Mouse (Mus musculus): ENCODE measurements around the gene Flot2. TPM values are rescaled to one million over a fixed set of nuclear protein-coding genes. Genes with fewer than 3 reads are reported as not detected.
A peak's percentile ranks its signal among the peaks of the same experiment; 100 is the strongest.

Gene Flot2
- polyA plus RNA-seq (2015; fragmentation: Nextera tagmentation; extraction: Ambion mirVana), result 52.0 and 52.9 TPM in 2 replicates

DNA sequence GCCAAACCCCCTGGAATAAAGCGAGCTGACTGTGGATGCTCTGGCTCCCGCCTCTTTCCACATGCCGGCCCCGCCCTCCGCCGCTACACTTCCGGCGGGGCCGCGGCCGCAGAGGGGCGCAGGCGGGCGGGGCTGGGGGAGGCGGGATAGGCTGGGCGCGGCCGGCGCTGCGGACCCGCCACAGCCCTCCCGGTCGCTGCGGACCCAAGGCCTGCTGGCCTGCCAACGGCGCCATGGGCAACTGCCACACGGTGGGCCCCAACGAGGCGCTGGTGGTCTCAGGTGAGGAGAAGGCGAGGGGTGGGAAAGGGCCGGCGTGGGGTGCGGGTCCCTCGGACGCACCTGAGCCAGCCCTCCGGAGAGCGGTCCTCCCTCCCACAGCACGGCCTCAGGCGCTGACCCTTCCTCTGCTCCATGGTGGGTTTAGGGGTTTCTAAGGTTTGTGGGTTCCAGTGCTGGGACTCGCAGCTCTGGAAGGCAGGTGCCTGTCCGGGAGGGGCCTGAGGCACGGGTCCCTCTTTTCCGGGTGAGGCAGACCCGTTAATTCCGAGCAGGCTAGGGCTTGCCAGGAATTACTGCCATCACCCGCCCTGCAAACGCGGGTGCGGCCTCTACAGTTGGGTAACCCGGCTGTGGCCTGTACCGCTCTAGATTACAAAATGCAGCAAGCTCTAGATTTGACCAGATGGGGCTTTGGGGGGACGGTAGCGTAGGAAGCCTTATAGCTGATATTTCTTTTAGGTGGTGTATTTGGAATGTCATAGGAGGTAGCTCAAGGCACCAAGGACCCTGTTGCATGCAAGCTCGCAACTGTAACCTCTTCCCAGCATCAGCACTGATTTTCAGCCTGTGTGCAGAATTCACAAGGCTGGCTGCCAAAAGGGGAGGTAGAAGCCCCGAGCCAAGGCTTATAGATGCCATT is at the start of gene Flot2:
Gene Flot2, plus strand, starts transcription at position 101 of the 922 bp plus-strand sequence.
- H3K4me3 ChIP-seq, result peak within 1 kb of the TSS; percentile 88
- H3K4me1 ChIP-seq, result peaks cover 28% of the 10 kb centered on the region
- peaks cover 42% of the 10 kb centered on the region for H3K36me3 ChIP-seq
- H3K4me2 ChIP-seq (replicated peaks), result peak within 1 kb of the TSS; percentile 89
- no peaks in the 10 kb centered on the region for H3K27me3 ChIP-seq
- peak within 1 kb of the TSS; percentile 72; the same call in 1 of the 2 replicates for H3K27ac ChIP-seq
- ATAC-seq (ENCODE audit: low FRiP score, low read depth), result peak; percentile 84
- 2% methylated on average over 53 of the region's 55 CpGs for WGBS
- H3K9ac ChIP-seq, result peak within 1 kb of the TSS; percentile 88
- H3K9me3 ChIP-seq, result peaks cover 5% of the 10 kb centered on the region; the same call in 1 of the 2 replicates

DNA sequence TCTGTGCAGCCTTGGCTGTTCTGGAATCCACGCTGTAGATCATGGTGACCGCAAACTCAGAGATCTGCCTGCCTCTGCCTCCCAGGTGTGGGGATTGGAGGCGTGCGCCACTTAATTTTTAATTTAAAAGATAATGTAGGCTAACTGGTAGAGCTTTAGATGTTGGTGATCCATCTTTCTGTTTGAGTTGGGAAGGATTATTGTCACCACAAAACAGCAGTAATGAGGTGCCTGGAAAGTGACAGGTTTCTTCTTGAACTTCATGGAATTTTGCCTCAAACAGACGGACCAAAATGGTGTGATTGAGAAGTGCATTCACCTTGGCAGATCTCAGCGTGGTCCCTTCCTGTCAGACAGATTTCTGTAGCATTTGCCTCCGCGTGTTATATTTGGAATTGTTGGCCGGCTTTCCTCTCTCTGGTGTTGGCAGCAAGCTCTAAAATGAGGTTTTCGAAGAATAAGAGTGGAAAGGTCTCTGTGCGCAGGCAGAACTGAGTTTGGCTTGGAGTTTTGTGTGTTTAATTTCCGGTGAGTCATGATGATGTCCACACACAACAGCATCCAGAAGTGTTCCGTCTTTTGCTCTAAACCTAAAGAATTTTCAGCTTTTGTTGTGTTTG is 48.5 kb upstream of the Flot2 start:
- 91% methylated on average over 13 of the region's 13 CpGs for WGBS
- Histone ChIP-seq H3K27ac (no peak overlapping the region), H3K9ac (no peak overlapping the region), H3K4me3 (no peak overlapping the region), H3K36me3 (peaks cover 50% of the 10 kb centered on the region), H3K4me1 (peaks cover 13% of the 10 kb centered on the region), H3K4me2 (replicated peaks) (no peak overlapping the region), H3K27me3 (no peaks in the 10 kb centered on the region), H3K9me3 (no peaks in the 10 kb centered on the region)
- ATAC-seq (ENCODE audit: low FRiP score, low read depth), result no peak

DNA sequence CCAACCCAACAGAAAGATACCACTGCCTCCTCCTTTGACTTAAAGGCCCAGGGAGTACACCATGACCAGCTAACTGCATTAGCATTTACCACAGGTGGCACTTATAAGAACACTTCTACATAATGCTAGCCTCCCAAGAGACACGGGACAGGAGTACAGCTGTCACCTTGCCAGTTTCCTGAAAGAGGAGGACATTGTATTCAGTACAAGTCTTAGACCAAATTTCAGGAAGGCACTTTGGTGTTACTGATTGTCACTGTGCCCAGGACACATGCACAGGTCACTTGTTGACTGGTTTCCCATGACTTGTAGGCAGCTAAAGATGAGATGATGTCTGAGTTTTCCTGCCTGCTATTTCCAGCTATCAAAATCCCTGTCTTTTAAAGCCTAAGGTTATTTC is 42.2 kb upstream of the Flot2 start:
- Histone ChIP-seq H3K9me3 (no peaks in the 10 kb centered on the region), H3K27ac (no peak overlapping the region), H3K4me1 (no peaks in the 10 kb centered on the region), H3K4me3 (no peak overlapping the region), H3K9ac (no peak overlapping the region), H3K36me3 (peaks cover 33% of the 10 kb centered on the region), H3K27me3 (no peaks in the 10 kb centered on the region), H3K4me2 (replicated peaks) (no peak overlapping the region)
- no peak for ATAC-seq (ENCODE audit: low FRiP score, low read depth)
- WGBS, result 83% methylated on average over 1 of the region's 1 CpGs

DNA sequence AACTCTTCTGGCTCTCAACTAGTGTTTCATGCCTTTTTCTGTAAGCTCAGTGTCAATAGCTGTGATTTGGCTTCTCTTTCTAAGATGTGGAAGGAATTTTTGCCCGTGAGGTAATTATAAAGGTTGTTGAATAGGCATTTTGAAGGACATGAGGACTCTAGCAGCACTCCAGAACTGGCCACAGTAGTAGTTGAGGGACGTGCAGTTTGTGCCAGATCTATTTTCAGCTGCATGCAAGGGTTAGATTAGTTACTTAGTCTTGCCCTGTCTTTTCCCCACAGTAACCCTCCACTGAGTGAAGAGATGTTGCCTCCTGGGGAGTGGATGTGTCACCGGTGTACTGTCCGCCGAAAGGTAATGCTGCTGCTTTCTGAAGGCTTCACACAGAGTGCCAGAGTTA is 31.3 kb upstream of the Flot2 start:
- H3K4me1 ChIP-seq, result no peaks in the 10 kb centered on the region
- 90% methylated on average over 5 of the region's 5 CpGs for WGBS
- no peak overlapping the region for H3K9ac ChIP-seq
- ATAC-seq (ENCODE audit: low FRiP score, low read depth), result no peak
- no peak overlapping the region for H3K27ac ChIP-seq
- H3K36me3 ChIP-seq, result peaks cover 73% of the 10 kb centered on the region
- no peak overlapping the region for H3K4me3 ChIP-seq
- H3K27me3 ChIP-seq, result no peaks in the 10 kb centered on the region
- no peak overlapping the region for H3K4me2 ChIP-seq (replicated peaks)
- no peaks in the 10 kb centered on the region for H3K9me3 ChIP-seq

DNA sequence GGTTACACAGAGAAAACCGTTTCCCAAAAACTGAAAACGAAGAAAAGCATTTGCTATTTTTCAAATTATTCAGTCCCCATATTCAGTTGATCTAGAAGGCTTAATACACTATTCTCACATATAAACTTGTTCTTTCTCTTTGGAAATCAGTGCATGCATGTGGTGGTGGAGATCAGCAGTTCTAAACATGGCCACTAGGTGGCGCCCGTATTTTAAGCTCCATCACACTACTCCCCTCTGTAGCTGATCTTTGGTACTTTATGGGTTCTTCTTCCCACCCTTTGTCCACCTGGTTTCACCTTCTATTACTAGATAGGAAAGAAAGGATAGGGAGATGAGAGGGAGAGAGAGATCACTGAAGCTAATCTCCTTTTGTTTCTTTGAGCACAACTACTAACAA is 18.1 kb upstream of the Flot2 start:
- Histone ChIP-seq H3K36me3 (peaks cover 92% of the 10 kb centered on the region), H3K4me2 (replicated peaks) (no peak overlapping the region), H3K9ac (no peak overlapping the region), H3K27me3 (no peaks in the 10 kb centered on the region), H3K9me3 (no peaks in the 10 kb centered on the region), H3K27ac (no peak overlapping the region), H3K4me3 (no peak overlapping the region), H3K4me1 (no peaks in the 10 kb centered on the region)
- ATAC-seq (ENCODE audit: low FRiP score, low read depth), result peak; percentile 71; the same call in 1 of the 2 replicates
- 25% methylated on average over 4 of the region's 4 CpGs for WGBS

DNA sequence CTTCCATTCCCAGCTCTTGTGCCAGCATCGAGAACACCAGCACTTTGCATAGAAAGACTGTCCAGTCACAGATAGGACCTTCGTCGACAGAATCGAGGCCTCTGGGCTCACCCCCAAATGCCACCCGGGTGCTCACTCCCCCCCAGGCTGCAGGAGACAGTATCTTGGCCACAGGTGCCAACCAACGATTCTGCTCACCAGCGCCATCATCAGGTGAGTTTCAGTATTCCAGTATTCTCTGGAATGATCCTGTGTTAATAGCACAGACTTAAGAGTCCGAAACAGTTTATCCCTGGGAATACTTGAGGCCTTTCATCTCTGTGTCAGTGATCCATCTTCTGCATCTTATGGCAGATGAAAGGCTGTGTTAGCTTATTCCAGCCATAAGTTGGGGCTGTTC is 14.1 kb upstream of the Flot2 start:
- Histone ChIP-seq H3K4me1 (no peaks in the 10 kb centered on the region), H3K4me3 (no peak overlapping the region), H3K9me3 (no peaks in the 10 kb centered on the region), H3K27me3 (no peaks in the 10 kb centered on the region), H3K27ac (no peak overlapping the region), H3K4me2 (replicated peaks) (no peak overlapping the region), H3K9ac (no peak overlapping the region), H3K36me3 (peaks cover 90% of the 10 kb centered on the region)
- 85% methylated on average over 8 of the region's 8 CpGs for WGBS
- no peak for ATAC-seq (ENCODE audit: low FRiP score, low read depth)

DNA sequence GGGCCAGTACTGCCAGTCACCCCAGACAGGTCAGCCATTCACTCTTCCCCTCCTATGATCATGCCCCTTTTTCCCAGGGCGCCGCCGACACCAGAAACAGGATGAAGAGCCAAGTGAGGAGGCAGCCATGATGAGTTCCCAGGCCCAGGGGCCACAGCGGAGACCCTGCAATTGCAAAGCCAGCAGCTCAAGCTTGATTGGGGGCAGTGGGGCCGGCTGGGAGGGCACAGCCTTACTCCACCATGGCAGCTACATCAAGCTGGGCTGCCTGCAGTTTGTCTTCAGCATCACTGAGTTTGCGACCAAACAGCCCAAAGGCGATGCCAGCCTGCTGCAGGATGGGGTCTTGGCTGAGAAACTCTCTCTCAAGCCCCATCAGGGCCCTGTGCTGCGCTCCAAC is 8.5 kb upstream of the Flot2 start:
- H3K4me3 ChIP-seq, result no peak overlapping the region
- no peak overlapping the region for H3K9ac ChIP-seq
- H3K27me3 ChIP-seq, result no peaks in the 10 kb centered on the region
- H3K4me1 ChIP-seq, result peaks cover 25% of the 10 kb centered on the region
- H3K9me3 ChIP-seq, result no peaks in the 10 kb centered on the region
- 83% methylated on average over 8 of the region's 8 CpGs for WGBS
- H3K27ac ChIP-seq, result no peak overlapping the region
- ATAC-seq (ENCODE audit: low FRiP score, low read depth), result no peak
- H3K36me3 ChIP-seq, result peaks cover 56% of the 10 kb centered on the region
- H3K4me2 ChIP-seq (replicated peaks), result no peak overlapping the region

DNA sequence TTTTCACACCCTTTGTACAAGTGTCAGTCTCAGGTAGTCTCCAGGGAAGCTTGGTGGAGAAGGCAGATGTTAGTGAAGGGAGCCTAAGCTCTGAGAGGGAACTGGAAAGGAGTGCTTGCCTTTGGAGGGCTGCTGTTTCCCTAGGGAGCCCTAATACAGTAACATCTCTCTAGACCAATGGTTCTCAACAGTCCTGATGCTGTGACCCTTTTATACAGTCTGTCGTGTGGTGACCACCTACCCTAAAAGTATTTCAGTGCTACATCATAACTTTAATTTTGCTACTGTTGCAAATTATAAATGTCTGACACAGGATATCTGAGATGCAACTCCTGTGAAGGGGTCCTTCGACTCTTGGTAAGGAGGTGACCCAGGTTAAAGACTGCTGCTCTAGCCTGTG is 7.1 kb upstream of the Flot2 start:
- Histone ChIP-seq H3K36me3 (peaks cover 56% of the 10 kb centered on the region), H3K9ac (no peak overlapping the region), H3K4me1 (peaks cover 25% of the 10 kb centered on the region), H3K27me3 (no peaks in the 10 kb centered on the region), H3K9me3 (no peaks in the 10 kb centered on the region), H3K4me2 (replicated peaks) (no peak overlapping the region), H3K4me3 (no peak overlapping the region), H3K27ac (no peak overlapping the region)
- ATAC-seq (ENCODE audit: low FRiP score, low read depth), result no peak
- 60% methylated on average over 2 of the region's 2 CpGs for WGBS

DNA sequence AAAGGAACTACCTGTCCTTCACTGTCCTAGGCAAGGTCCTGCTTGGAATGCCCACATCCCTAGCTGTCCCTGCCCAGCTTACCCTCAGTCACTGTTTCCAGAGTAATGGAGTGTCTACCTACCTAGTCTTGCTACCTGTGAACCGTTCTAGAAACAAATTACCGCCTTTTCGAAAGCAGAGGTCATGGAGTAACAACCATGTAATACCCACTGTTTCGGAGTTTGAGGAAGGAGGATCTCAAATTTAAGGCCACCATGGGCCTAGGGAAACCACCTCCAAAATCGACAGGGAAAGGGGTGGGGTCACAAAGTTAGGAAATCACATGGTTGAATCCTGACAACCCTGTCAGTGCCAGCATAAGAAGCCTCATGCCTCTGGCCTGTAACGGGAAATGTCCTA is 6.3 kb upstream of the Flot2 start:
- ATAC-seq (ENCODE audit: low FRiP score, low read depth), result no peak
- Histone ChIP-seq H3K9ac (peak overlapping the region; percentile 85; the same call in 1 of the 2 replicates), H3K27ac (peak overlapping the region; percentile 90)

DNA sequence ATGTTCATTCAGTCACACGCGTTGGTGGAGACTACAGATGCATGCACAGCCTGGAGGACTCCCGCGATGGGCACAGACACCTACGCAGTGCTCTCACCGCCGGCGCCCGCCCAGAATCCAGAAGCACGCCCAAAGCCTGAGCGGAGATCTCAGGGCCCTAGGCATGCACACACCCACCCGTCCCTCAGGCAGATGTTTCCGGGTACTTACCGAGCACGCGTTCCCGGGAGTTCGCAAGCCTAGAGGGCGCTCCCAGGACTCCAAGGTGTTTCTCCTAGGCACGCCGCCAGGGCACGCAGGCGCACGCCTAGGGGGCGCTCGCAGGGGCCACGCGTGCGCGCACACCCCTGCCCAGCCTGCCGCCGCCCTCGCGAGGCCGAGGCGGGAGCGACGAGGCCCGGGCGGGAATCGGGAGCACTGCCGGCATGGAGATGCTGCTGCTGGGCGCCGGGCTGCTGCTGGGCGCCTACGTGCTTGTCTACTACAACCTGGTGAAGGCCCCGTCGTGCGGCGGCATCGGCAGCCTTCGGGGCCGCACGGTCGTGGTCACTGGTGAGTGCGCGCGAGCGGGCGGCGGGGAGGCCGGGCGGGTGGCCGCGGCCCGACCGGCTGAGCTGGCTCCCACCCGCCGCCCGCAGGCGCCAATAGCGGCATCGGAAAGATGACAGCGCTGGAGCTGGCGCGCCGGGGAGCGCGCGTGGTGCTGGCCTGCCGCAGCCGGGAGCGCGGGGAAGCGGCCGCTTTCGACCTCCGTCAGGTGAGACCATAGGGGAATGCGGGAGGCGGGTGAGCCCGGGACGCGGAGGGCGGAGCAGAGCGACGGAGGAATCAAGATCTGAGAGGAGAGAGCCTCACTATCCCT is 5.6 kb upstream of the Flot2 start, which contains the start of gene Dhrs13:
Gene Dhrs13, plus strand, starts transcription at position 334 of the 862 bp plus-strand sequence.
- Histone ChIP-seq H3K36me3 (peaks cover 48% of the 10 kb centered on the region), H3K4me3 (peak within 1 kb of the TSS; percentile 76), H3K9me3 (no peaks in the 10 kb centered on the region), H3K4me1 (peaks cover 32% of the 10 kb centered on the region), H3K27me3 (no peaks in the 10 kb centered on the region), H3K4me2 (replicated peaks) (peak within 1 kb of the TSS; percentile 84), H3K9ac (peak within 1 kb of the TSS; percentile 85), H3K27ac (peak within 1 kb of the TSS; percentile 90)
- WGBS, result under 1% methylated on average over 96 of the region's 96 CpGs
- ATAC-seq (ENCODE audit: low FRiP score, low read depth), result peak; percentile 92

More for the DNA sequence above, 6.3 kb upstream of the Flot2 start:
- H3K4me2 ChIP-seq (replicated peaks), result peak overlapping the region; percentile 84
- 33% methylated on average over 6 of the region's 6 CpGs for WGBS
- H3K27me3 ChIP-seq, result no peaks in the 10 kb centered on the region
- peaks cover 50% of the 10 kb centered on the region for H3K36me3 ChIP-seq
- no peaks in the 10 kb centered on the region for H3K9me3 ChIP-seq
- peaks cover 25% of the 10 kb centered on the region for H3K4me1 ChIP-seq
- H3K4me3 ChIP-seq, result peak overlapping the region; percentile 76

DNA sequence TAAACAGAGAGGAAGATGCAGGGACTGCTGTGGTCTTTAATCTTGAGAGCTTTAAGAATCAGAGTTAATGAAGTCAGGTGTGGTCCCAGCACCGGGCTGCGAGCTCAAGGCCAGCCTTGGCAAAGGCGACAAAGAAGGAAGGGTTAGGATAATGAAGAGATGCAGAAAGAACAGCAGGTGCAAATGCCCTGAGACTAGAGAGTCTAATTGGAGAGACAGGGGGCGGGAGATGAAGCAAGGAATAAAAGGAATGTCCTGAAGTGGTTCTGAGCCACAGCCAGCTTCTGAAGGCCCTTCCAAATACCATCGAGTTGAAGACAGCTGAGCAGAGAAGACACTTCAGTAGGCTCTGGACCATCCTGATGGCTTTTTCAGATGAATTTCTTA is 4.9 kb upstream of the Flot2 start:
- Histone ChIP-seq H3K36me3 (peaks cover 43% of the 10 kb centered on the region), H3K4me1 (peaks cover 37% of the 10 kb centered on the region), H3K4me2 (replicated peaks) (peak overlapping the region; percentile 84), H3K9me3 (no peaks in the 10 kb centered on the region), H3K27me3 (no peaks in the 10 kb centered on the region), H3K4me3 (peak overlapping the region; percentile 76), H3K27ac (peak overlapping the region; percentile 90; the same call in 1 of the 2 replicates), H3K9ac (peak overlapping the region; percentile 85)
- ATAC-seq (ENCODE audit: low FRiP score, low read depth), result no peak
- WGBS, result 16% methylated on average over 5 of the region's 5 CpGs

All from limb, embryonic 13.5 days (tissue).